Mouse (Mus musculus): ENCODE measurements around the gene Gast.
"Not testable (repeated sequence)": the region's sequence is repeated elsewhere in the genome, so short reads cannot be mapped to it uniquely, and the experiment has no call there.

Gene Gast

DNA sequence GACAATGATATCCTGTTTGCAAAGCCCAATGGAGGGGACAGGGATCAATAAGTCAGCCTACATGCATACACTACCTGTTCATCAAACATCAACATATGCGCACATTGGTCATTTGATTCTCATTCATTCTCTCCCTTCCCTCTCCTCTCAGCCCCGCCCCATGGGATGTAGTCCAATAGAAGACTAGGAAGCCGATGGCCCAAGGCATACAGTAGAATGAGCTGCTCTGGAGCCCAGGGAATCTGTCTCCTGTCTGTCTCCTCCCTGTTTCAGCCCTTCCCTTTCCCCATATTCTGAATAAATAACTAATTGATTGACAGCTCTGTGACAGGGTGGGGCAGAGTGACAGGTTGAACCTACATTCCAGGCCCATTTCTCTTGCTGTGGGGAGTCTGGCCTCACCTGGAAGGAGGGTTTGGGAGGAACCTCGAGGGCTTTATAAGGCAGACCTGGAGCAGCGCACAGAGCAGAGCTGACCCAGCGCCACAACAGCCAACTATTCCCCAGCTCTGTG, at the start of gene Gast:
Gene Gast, plus strand, starts transcription at position 464 of the 514 bp plus-strand sequence.
- DNase-seq (ENCODE audit: low spot score) = no peak

DNA sequence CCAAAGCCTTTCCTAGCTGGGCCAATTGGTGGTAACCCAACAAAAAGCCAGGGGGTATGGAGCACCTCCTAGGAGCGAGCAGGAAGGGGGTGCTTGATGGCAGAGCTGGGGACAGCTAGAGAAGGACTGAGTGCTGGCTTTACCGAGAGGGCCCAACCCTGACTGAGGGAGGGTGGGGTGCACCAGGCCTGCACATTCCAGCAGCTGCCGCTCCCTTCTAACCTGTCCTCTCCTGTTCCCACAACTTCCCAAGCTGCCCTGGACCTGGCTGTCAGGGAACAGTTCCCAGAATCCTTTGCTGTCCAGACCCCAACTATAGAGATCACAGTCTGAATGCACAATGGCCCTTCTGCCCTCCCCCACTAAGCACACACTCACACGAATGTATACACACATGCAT, 49.2 kb upstream of the Gast start:
- no peak for DNase-seq (ENCODE audit: low spot score)

- DNase-seq (ENCODE audit: low spot score) = no peak
These were observed 47.2 kb upstream of the Gast start for GRCm38 (mm10) chr11:100287024-100287423.

GRCm38 (mm10) chr11:100288942-100289341, 45.3 kb upstream of the Gast start:
- no peak for DNase-seq (ENCODE audit: low spot score)

DNA sequence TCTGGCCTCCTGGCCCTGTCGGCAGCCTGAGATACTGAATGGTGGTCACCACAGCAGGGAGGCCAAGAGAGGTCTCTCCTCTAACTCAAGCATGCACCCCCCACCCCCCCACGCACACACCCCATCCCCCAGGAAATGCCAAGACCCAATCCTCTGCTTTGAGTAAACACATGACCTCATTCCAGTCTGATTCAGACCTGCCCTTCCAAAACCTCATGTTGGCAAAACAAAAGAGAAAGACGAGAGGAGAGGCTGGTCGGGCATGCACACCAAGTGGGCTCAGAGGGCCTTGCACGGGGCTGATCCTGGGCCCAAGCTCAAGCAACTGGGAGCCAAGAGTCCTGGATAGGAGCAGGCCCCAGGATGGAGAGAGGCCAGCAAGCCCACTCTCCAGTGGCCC, 44.0 kb upstream of the Gast start:
- DNase-seq (ENCODE audit: low spot score) = no peak

- DNase-seq (ENCODE audit: low spot score) = no peak
These were observed 41.3 kb upstream of the Gast start for GRCm38 (mm10) chr11:100292884-100293283.

DNA sequence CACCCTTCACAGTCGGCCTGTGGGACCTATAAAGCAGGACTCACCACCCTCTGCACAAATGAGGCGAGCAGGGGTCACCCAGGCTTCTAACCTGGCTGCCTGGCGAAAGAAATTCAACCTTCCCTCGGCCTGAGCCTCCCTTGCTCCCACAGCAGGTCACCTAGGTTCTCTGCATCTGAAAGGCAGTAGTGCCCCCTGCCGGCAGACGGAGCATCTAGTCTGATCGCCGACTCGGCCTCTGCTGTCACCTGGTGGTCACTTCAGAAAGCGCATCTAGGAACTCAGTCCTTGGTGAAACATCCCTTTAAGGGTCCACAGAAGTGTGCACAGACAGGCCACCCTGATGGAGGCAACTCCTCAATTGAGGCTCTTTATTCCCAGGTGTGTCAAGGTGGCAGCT, 38.9 kb upstream of the Gast start:
- DNase-seq (ENCODE audit: low spot score) = peak; percentile 94

DNA sequence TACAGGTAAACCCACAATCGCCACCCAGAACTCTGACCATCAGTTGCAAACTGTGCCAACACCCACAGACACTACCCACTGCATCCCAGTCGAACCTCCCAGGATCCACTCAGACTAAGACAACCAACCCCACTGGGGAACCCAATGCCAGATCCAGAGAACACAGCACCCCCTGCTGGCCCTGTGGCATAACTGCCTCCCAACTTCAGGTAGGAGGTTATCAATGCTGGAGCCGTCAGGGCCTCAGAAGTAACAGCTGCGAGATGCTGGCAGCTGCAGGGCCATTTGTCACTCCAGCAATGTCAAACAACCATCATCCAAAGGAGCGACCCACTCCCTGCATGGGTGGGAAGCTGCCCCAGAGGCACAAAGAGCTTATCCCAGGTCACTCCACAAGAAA, 36.4 kb upstream of the Gast start:
- peak; percentile 40 for DNase-seq (ENCODE audit: low spot score)

DNA sequence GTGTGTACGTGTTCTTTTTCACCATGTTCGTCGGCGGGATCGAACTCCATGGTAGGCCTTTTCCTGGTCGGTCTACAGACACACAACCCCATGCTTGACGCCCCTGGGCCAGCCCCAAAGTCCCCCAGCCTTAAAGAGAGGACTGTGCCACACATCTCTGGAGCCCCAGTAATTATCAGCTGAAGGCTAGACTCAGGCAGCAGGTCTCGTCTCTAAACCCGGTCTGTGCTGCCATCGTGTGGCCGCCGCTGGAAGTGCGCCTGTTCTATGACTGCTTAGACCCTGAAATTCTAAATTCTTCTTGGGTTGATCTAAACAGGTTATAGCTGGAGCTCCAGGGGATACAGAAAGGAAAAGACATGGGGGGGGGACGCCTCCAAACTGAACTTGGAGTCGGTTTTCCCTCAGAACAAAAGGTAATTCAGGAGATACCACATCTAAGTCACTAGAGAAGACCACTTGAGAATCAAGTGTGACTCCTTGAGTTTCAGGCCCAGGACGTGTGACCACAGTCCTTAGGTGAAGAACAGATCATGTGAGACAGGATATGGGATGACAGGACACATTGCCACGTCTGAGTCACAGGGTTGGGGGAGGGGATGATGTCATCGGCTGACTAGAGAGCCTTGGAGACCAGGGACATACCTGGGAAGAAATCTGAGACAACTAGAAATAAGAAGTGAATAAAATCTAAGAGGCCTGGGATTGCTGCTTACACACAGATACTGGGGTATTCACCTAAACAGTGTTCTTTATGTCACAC, 35.8 kb upstream of the Gast start:
- peak; percentile 89 for DNase-seq (ENCODE audit: low spot score)

- DNase-seq (ENCODE audit: low spot score) = peak; percentile 82
These were observed 33.9 kb upstream of the Gast start for GRCm38 (mm10) chr11:100300293-100300692.

- no peak for DNase-seq (ENCODE audit: low spot score)
These were observed 32.9 kb upstream of the Gast start for GRCm38 (mm10) chr11:100301292-100301691.

DNA sequence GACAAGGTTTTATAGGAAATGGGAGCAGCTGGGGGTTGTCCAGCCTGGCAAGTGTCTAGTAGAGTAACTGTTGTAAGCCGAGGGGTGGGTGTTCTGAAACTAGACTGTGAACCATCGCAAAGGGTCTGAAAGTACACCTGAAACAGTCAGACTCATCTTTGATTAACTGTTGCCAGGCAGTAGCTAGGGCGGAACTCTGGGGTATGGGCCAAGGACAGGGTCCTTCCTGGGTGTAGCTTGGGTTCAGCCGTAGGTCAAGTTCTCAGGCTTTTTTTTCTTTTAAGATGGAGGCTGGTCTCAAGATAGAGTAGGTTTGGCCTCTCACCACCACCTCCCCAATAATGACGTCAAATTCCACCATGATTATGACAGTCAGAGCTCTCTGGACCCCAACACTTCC, 26.3 kb upstream of the Gast start:
- no peak for DNase-seq (ENCODE audit: low spot score)

- not testable (repeated sequence) for DNase-seq (ENCODE audit: low spot score)
These were observed 25.5 kb upstream of the Gast start for GRCm38 (mm10) chr11:100308672-100309071.

DNA sequence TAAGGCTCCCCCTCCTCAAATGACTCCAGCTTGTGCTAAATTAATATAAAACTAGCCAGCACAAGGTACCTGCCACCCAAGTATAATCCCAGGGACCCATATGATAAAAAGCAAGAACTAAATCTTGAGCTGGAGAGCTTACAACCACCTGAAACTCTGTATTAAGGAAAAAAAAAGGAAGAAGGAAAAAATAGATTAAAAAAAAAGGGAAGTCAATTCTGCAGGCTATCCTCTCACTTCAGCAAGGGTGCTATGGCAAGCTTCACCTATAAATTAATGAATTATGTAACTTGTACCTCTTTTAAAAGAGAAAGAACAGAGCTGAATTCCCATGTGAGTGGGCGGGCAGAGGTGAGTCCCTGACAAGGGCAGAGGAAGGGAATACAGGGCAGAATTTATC, 22.6 kb upstream of the Gast start:
- no peak for DNase-seq (ENCODE audit: low spot score)

DNA sequence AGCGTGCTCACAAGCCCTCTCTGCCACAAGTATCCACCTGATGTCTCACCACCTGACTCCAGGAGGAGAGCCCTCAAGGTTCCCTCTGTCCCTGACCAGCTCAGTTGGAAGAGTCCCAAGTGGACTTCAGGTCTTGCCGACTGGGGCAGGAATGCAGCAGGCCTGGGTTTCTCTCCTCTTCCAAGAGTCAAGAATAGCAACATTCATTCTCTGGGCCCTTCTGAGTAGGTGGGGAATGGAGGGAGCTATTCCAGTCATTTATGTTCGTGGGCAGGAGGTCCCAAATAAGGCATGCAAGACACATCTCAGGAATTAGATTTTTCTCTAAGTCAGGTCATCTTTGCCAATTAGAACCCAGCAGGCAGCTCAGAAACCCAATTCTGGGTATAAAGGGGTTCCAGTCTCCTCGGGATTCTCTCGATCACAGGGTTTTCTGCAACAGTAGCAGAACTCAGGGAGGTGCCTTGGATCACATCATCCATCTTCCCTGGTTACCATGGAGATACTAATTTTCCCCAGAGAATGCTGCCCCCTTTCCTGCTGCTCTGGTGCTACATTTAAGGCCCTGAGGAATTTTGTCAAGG, 22.0 kb upstream of the Gast start:
- DNase-seq (ENCODE audit: low spot score) = no peak

DNA sequence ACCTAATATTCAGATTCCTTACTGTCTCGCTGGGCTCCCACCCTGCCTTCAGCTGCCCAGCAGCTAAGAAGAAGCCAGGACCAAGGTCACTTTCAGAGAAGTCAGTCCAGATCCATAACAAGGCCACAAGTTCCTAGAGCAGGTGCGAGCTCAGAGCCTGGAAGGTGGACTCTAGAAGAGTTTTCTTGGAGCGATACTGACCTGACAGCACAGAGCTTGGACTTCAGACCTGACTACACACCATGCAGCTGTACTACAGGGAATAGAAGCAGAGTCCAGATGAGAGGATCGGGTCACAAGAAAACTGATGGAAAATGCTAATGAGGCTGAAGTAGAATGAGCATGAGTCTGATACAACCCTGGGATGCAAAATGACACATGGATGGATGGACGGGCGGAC, 20.8 kb upstream of the Gast start:
- DNase-seq (ENCODE audit: low spot score) = no peak

DNA sequence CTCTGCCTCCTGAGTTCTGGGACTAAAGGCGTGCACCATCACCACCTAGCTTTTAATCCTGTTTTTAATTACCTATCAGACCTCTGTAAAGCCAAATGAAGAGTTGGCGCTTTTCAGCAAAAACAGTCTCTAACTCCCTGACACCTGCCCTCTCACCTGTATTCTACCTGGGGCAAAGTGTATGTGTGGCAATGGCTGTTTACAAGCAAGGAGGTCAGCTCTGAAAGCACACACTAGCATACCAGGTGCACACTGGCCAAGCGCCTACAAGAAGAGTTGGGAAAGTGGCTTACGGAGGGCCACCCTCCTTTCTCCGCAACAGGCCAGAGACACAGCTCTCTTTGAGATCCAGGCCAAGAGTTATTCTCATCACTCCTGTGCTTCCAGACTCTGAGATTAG, 18.8 kb upstream of the Gast start:
- DNase-seq (ENCODE audit: low spot score) = no peak

DNA sequence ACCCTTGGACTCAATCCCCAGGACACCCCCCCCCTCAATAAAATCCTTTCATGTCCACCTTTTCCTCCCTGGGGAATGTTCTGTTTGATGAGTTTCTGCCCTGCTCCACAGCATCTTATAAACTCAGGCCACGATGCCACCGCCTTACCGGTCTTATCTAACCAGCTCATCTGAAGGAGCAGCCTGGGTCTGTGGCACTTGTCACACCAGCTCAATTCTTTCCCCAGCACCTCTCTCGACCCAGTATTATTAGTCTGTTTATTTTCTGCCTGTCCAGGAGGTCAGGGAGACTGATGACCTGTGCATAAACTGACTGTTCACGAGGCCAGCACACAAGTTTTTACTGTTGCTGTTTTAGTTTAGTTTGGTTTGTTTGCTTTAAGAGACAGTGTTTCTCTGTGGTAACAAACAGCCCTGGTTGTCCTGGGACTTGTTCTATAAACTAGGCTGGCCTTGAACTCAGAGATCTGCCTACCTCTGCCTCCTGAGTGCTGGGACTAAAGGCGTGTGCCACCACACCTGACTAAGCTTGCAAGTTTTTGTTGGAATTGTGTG, 16.3 kb upstream of the Gast start:
- DNase-seq (ENCODE audit: low spot score) = no peak

DNA sequence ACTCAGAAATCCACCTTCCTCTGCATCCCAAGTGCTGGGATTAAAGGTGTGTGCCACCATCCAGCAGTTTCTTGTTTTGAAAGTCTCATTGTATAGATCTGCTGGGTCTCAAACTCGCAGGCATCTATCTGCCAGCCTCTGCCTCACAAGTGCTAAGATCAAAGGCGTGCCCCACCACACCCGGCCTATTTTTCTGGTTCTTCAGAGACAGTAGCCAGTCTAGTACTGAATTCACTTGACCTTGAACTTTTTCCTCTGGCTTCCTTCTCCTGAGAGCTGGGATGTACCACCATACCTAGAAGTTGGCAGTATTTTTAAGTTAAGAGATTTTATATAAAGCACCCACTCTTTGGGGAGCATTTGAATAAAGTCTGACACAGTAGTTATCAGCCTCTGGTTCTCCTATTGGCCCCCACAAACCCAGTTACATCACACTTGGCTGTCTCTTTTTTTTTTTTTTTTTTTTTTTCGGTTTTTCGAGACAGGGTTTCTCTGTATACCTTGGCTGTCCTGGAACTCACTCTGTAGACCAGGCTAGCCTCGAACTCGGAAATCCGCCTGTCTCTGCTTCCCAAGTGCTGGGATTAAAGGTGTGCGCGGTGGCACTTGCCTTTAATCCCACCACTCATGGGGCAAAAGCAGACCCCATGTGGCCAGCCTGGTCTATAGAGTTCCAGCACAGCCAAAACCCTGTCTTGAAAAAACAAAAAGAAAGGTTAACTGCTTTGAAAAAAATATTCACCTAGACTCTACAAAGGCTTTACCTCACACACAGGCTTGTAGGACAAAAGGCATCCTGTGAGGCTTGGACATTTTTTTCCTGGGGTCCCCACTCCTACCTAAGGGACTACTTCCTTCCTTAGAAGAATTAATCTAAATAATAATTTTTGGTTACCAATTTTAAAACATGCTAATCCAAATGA, 15.4 kb upstream of the Gast start:
- DNase-seq (ENCODE audit: low spot score) = no peak

DNA sequence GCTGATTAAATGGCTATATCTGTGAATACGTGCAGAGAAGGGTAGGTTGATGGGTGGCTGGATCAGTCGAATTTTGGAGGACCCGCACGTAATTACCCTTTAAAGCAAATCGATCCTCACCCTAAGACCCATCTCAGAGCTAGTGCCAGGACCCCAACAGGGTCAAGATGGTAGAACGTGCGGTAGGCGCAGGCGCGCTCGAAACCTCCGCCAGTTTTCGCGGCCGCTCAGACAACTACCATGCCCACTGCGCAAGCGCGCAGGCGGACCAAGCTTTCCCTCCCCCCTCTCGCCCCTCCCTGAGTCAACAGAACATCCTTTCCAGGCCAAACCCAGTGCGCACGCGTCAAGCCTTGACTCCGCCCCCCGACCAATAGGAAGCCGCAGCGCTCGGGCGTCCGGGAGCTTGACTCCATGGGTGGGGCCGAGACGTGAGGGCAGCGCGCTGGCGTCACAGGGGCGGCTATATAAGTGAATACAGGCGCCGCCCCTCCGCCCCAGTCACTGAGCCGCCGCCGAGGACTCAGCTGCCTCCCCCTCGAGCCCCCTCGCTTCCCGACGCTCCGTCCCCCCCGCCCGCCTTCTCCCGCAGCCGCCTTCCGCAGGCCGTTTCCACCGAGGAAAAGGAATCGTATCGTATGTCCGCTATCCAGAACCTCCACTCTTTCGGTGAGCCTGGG, 14.6 kb upstream of the Gast start, which contains the start of gene Eif1:
Gene Eif1, plus strand, starts transcription at position 394 of the 680 bp plus-strand sequence.
- peak; percentile 100 for DNase-seq (ENCODE audit: low spot score)

DNA sequence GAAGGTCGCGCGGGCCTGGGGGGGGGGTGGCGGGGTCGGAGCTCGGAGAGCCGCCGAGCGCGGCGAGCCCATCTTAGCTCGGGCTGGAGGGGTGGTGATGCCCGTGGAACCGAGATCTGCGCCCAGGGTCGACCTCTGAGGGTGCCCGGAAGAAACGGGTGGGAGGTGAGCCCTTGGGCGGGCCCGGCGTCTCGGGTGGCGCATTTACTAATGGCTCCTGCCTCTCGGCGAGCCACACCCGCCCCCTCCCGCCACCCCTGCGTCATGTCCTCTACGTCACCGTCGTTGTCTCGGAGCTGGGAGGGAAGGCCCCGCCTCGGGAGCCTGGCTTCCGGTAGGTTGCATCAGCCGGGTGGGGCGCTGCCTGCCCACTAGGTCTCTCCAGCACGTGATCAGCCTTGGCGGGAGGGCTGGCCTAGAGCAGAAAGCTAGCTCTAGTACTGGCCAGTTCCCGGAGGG, 14.0 kb upstream of the Gast start:
- peak; percentile 98 for DNase-seq (ENCODE audit: low spot score)

Measured in embryo, embryonic 10.5 days (tissue).